Mouse (Mus musculus): ENCODE measurements at regions not wholly inside any gene's neighbourhood (a gene's known extent, or its start where the extent isn't known, plus 50 kb on each side); places are given as distances from the start of the nearest gene placed in this dataset.

GRCm38 (mm10) chr2:133436913-133437843 lies 114.8 kb upstream of the Bmp2 start:
- 70% methylated on average over 22 of the region's 22 CpGs for WGBS
- Histone ChIP-seq H3K36me3 (ENCODE audit: control insufficient read depth, insufficient read depth, low read length) (no peaks in the 10 kb centered on the region), H3K9ac (replicated peaks; ENCODE audit: low read length) (no peak overlapping the region), H3K4me2 (ENCODE audit: low read length) (peak overlapping the region; percentile 28), H3K4me1 (ENCODE audit: control insufficient read depth, insufficient read depth, low read length) (no peaks in the 10 kb centered on the region), H3K4me3 (replicated peaks; ENCODE audit: low read depth, low read length) (no peak overlapping the region), H3K27me3 (ENCODE audit: control insufficient read depth, insufficient read depth, low read length) (no peaks in the 10 kb centered on the region), H3K27ac (replicated peaks; ENCODE audit: low read depth, low read length) (no peak overlapping the region), H3K9me3 (ENCODE audit: control insufficient read depth, low read length) (no peaks in the 10 kb centered on the region)
- DNase-seq (peak; percentile 31), ATAC-seq (ENCODE audit: low FRiP score, low TSS enrichment) (no peak)

- no peak overlapping the region for H3K9ac ChIP-seq (replicated peaks; ENCODE audit: low read length)
- no peak overlapping the region for H3K4me3 ChIP-seq (replicated peaks; ENCODE audit: low read depth, low read length)
- ATAC-seq (ENCODE audit: low FRiP score, low TSS enrichment) (no peak), DNase-seq (no peak)
- no peaks in the 10 kb centered on the region for H3K4me1 ChIP-seq (ENCODE audit: control insufficient read depth, insufficient read depth, low read length)
- no peaks in the 10 kb centered on the region for H3K9me3 ChIP-seq (ENCODE audit: control insufficient read depth, low read length)
- no peaks in the 10 kb centered on the region for H3K36me3 ChIP-seq (ENCODE audit: control insufficient read depth, insufficient read depth, low read length)
- no peaks in the 10 kb centered on the region for H3K27me3 ChIP-seq (ENCODE audit: control insufficient read depth, insufficient read depth, low read length)
- 53% methylated on average over 4 of the region's 4 CpGs for WGBS
- H3K4me2 ChIP-seq (ENCODE audit: low read length): no peak overlapping the region
- H3K27ac ChIP-seq (replicated peaks; ENCODE audit: low read depth, low read length): no peak overlapping the region
Observed at GRCm38 (mm10) chr2:133438018-133438417, 113.9 kb upstream of the Bmp2 start.

GRCm38 (mm10) chr2:133443024-133443423 lies 108.9 kb upstream of the Bmp2 start:
- H3K4me2 ChIP-seq (ENCODE audit: low read length): no peak overlapping the region

DNA sequence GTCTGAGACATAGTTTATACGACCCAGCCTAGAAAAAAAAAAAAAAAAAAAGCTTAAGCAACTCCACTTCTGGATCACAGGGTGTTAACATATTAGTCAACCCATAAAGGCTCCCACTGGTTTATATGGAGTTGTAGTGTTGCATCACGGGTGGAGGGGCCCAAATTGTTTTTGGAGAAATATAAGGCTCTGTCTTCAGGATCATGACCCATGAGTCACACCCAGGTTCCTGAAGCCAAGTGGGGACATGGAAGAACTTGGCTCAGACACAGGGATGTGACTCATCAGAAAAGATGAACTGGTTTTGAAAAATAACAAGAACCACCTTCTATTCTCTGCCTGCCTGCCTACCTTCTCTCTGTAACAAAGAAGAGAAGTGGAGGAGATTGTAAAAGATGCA lies 108.5 kb upstream of the Bmp2 start:
- no peak overlapping the region for H3K4me2 ChIP-seq (ENCODE audit: low read length)
- no peaks in the 10 kb centered on the region for H3K4me1 ChIP-seq (ENCODE audit: control insufficient read depth, insufficient read depth, low read length)
- ATAC-seq (ENCODE audit: low FRiP score, low TSS enrichment): no peak
- H3K27ac ChIP-seq (replicated peaks; ENCODE audit: low read depth, low read length): no peak overlapping the region
- H3K27me3 ChIP-seq (ENCODE audit: control insufficient read depth, insufficient read depth, low read length): no peaks in the 10 kb centered on the region
- H3K4me3 ChIP-seq (replicated peaks; ENCODE audit: low read depth, low read length): no peak overlapping the region
- DNase-seq: no peak
- H3K9me3 ChIP-seq (ENCODE audit: control insufficient read depth, low read length): no peaks in the 10 kb centered on the region
- 92% methylated on average over 2 of the region's 2 CpGs for WGBS
- no peak overlapping the region for H3K9ac ChIP-seq (replicated peaks; ENCODE audit: low read length)
- no peaks in the 10 kb centered on the region for H3K36me3 ChIP-seq (ENCODE audit: control insufficient read depth, insufficient read depth, low read length)

More at GRCm38 (mm10) chr2:133443024-133443423, 108.9 kb upstream of the Bmp2 start:
- Histone ChIP-seq H3K36me3 (ENCODE audit: control insufficient read depth, insufficient read depth, low read length) (no peaks in the 10 kb centered on the region), H3K4me1 (ENCODE audit: control insufficient read depth, insufficient read depth, low read length) (no peaks in the 10 kb centered on the region), H3K4me3 (replicated peaks; ENCODE audit: low read depth, low read length) (no peak overlapping the region), H3K27me3 (ENCODE audit: control insufficient read depth, insufficient read depth, low read length) (no peaks in the 10 kb centered on the region), H3K9me3 (ENCODE audit: control insufficient read depth, low read length) (no peaks in the 10 kb centered on the region), H3K27ac (replicated peaks; ENCODE audit: low read depth, low read length) (no peak overlapping the region), H3K9ac (replicated peaks; ENCODE audit: low read length) (no peak overlapping the region)
- DNase-seq (no peak), ATAC-seq (ENCODE audit: low FRiP score, low TSS enrichment) (no peak)
- WGBS: 92% methylated on average over 4 of the region's 4 CpGs

DNA sequence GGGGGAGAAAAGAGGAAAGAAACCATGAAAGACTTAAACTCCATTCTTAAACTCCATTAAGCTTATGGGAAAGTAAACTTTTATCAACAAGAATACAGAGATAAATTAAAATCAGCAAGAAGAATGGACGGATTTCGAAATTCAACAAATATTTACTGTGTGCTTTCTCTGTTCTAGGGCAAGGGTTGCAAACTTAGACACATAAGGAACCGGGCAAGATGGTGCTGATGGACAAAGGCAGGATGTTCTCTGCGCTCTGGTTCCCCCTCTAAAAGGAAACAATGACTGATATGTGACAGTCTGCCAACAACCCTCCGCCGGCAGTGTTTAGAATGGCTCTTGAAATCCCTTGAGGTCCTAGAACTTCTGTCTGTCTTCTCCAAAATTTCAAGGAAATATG lies 99.0 kb upstream of the Bmp2 start:
- Histone ChIP-seq H3K27me3 (ENCODE audit: control insufficient read depth, insufficient read depth, low read length) (no peaks in the 10 kb centered on the region), H3K27ac (replicated peaks; ENCODE audit: low read depth, low read length) (no peak overlapping the region), H3K4me2 (ENCODE audit: low read length) (no peak overlapping the region), H3K9me3 (ENCODE audit: control insufficient read depth, low read length) (no peaks in the 10 kb centered on the region), H3K4me3 (replicated peaks; ENCODE audit: low read depth, low read length) (no peak overlapping the region), H3K36me3 (ENCODE audit: control insufficient read depth, insufficient read depth, low read length) (no peaks in the 10 kb centered on the region), H3K9ac (replicated peaks; ENCODE audit: low read length) (no peak overlapping the region), H3K4me1 (ENCODE audit: control insufficient read depth, insufficient read depth, low read length) (no peaks in the 10 kb centered on the region)
- DNase-seq: no peak
- ATAC-seq (ENCODE audit: low FRiP score, low TSS enrichment): no peak
- 87% methylated on average over 6 of the region's 6 CpGs for WGBS

- Histone ChIP-seq H3K4me3 (replicated peaks; ENCODE audit: low read depth, low read length) (no peak overlapping the region), H3K27ac (replicated peaks; ENCODE audit: low read depth, low read length) (no peak overlapping the region), H3K9me3 (ENCODE audit: control insufficient read depth, low read length) (no peaks in the 10 kb centered on the region), H3K4me1 (ENCODE audit: control insufficient read depth, insufficient read depth, low read length) (no peaks in the 10 kb centered on the region), H3K4me2 (ENCODE audit: low read length) (no peak overlapping the region), H3K27me3 (ENCODE audit: control insufficient read depth, insufficient read depth, low read length) (no peaks in the 10 kb centered on the region), H3K36me3 (ENCODE audit: control insufficient read depth, insufficient read depth, low read length) (no peaks in the 10 kb centered on the region), H3K9ac (replicated peaks; ENCODE audit: low read length) (no peak overlapping the region)
- WGBS: 73% methylated on average over 7 of the region's 7 CpGs
- no peak for ATAC-seq (ENCODE audit: low FRiP score, low TSS enrichment)
- no peak for DNase-seq
Observed at GRCm38 (mm10) chr2:133455484-133456170, 96.3 kb upstream of the Bmp2 start.

DNA sequence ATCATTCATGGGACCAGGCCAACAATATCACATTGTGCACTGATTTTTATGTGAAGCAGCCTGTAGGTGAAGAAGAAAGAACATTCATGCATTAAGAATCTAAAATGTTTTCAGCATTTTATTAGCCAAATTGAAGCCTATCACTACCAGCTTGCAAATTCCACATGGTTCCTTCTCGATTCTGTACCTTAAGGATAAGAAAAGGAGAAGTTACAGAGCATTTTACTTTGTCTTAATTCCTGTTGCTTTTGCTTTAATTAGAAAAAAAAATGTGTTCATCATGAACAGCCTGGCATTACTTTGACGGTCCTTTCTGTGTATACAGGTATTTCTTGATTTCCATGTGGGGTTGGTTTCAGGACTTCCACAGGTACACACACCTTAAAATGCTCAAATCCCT lies 95.2 kb upstream of the Bmp2 start:
- Histone ChIP-seq H3K9me3 (ENCODE audit: control insufficient read depth, low read length) (no peaks in the 10 kb centered on the region), H3K9ac (replicated peaks; ENCODE audit: low read length) (no peak overlapping the region), H3K27me3 (ENCODE audit: control insufficient read depth, insufficient read depth, low read length) (no peaks in the 10 kb centered on the region), H3K36me3 (ENCODE audit: control insufficient read depth, insufficient read depth, low read length) (no peaks in the 10 kb centered on the region), H3K4me1 (ENCODE audit: control insufficient read depth, insufficient read depth, low read length) (no peaks in the 10 kb centered on the region), H3K27ac (replicated peaks; ENCODE audit: low read depth, low read length) (no peak overlapping the region), H3K4me3 (replicated peaks; ENCODE audit: low read depth, low read length) (no peak overlapping the region), H3K4me2 (ENCODE audit: low read length) (no peak overlapping the region)
- no peak for DNase-seq
- WGBS: 91% methylated on average over 2 of the region's 2 CpGs
- no peak for ATAC-seq (ENCODE audit: low FRiP score, low TSS enrichment)

DNA sequence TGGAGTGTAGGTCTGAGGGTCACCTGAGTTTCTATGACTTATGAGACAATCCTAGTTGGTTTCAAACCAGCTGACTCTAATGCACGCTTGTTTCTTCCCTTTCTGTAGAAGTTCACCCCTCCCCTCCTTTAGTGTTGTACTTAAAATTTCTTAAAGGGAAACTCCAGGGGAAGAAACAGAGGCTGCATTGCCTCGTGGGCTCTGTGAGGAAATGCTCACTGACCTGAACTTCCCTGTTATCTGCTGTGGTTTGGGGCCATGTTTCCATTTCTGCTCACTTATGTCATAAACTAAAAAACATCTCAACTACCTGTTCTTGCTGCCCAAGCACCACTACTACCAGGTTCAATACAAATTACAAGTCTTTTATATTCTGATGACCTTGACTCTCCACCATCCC lies 93.2 kb upstream of the Bmp2 start:
- no peak overlapping the region for H3K9ac ChIP-seq (replicated peaks; ENCODE audit: low read length)
- no peaks in the 10 kb centered on the region for H3K36me3 ChIP-seq (ENCODE audit: control insufficient read depth, insufficient read depth, low read length)
- no peaks in the 10 kb centered on the region for H3K27me3 ChIP-seq (ENCODE audit: control insufficient read depth, insufficient read depth, low read length)
- DNase-seq (no peak), ATAC-seq (ENCODE audit: low FRiP score, low TSS enrichment) (no peak)
- no peak overlapping the region for H3K4me2 ChIP-seq (ENCODE audit: low read length)
- no peak overlapping the region for H3K27ac ChIP-seq (replicated peaks; ENCODE audit: low read depth, low read length)
- no peaks in the 10 kb centered on the region for H3K9me3 ChIP-seq (ENCODE audit: control insufficient read depth, low read length)
- WGBS: 68% methylated on average over 2 of the region's 2 CpGs
- H3K4me3 ChIP-seq (replicated peaks; ENCODE audit: low read depth, low read length): no peak overlapping the region
- H3K4me1 ChIP-seq (ENCODE audit: control insufficient read depth, insufficient read depth, low read length): no peaks in the 10 kb centered on the region

DNA sequence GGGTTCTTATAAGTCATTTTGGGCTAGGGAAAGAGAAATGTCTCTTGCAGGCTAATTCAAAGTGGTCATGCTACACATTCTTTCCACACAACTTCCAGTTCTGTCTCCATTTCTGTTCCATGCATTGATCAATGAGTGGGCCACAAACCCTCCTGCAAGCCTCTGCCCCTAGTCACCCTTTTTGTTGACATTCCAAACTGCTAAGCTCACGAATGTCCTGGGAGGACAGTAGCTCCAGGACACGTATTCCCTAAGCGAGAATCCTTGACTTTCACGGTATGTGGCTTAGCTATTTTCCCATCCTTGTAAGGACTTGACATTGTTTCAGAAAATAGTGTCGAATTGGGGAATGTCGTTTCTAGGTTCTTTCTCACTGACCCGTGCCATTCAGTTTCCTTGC lies 91.1 kb upstream of the Bmp2 start:
- no peak overlapping the region for H3K9ac ChIP-seq (replicated peaks; ENCODE audit: low read length)
- WGBS: 78% methylated on average over 7 of the region's 7 CpGs

More for the DNA sequence above, 91.1 kb upstream of the Bmp2 start:
- no peaks in the 10 kb centered on the region for H3K4me1 ChIP-seq (ENCODE audit: control insufficient read depth, insufficient read depth, low read length)
- H3K27me3 ChIP-seq (ENCODE audit: control insufficient read depth, insufficient read depth, low read length): no peaks in the 10 kb centered on the region
- H3K4me3 ChIP-seq (replicated peaks; ENCODE audit: low read depth, low read length): no peak overlapping the region
- H3K27ac ChIP-seq (replicated peaks; ENCODE audit: low read depth, low read length): no peak overlapping the region
- no peak overlapping the region for H3K4me2 ChIP-seq (ENCODE audit: low read length)
- no peaks in the 10 kb centered on the region for H3K9me3 ChIP-seq (ENCODE audit: control insufficient read depth, low read length)
- H3K36me3 ChIP-seq (ENCODE audit: control insufficient read depth, insufficient read depth, low read length): no peaks in the 10 kb centered on the region
- ATAC-seq (ENCODE audit: low FRiP score, low TSS enrichment) (no peak), DNase-seq (no peak)
